Mouse (Mus musculus) yolk sac, embryonic 10.5 days (tissue): ENCODE data around the gene Nav2.

ENCODE experiments used
- DNase-seq: peaks from one replicate; pipeline ENCODE4 v3.0.0-alpha.2; 2017; ENCODE audit warnings: low spot score

Gene Nav2

DNA sequence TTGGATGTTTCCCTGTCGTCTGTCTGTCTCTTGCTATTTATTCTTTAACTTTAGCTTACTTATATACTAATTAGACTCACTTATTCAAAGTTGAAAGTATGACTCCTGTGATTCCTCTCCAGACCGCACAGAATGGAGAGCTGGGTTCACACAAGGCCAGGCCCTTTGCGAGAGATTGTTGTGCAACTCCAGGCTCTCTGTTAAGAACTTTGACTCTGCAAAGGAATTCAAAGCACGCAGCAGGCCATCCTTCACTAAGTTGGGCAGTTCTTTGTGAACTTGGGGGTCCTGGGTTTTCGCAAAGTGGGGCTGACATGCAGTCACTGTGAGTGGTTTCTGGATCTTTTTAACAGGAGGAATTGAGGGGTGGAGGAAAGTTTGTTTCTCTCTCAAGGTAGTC is 95.9 kb downstream of the Nav2 start:
- DNase-seq, result peak; percentile 53

DNA sequence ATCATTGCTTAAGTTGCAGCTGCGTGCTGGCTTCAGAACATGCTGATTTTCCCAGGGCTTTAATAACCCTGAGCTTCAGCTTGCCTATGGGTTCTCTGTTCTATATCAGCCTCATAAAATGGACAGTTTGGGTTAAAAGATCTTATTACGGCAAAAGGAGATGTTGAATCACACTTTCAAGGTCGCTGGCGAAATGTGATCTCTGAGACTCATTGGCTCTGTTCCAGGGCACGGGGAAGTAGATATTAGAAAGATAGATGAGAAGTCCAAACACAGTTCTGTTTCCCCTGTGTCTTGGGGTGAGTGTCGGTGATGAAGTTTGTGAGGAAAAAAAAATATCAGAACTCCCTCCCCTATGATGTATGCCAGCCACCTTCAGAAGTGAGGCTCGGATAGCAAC is 98.4 kb downstream of the Nav2 start:
- DNase-seq, result no peak

DNA sequence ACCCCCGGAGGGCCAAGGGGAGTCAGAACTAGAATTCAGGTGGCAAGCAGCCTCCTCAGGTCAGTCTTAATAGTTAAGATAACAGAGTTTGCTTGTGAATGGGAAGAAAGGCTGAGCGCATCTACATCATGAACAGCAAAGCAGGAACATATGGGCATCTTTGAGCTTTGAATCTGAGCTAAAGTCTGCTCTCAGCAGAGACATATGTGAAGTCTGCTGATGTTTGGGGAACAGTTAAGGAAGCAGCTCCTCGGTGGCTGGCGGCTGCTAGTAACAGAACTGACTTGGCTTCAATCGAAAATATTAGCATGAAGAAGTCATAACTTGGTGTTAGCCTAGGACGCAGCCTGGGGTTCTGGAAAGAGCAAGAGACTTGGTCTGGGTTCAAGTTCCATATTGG is 102.2 kb downstream of the Nav2 start:
- no peak for DNase-seq

DNA sequence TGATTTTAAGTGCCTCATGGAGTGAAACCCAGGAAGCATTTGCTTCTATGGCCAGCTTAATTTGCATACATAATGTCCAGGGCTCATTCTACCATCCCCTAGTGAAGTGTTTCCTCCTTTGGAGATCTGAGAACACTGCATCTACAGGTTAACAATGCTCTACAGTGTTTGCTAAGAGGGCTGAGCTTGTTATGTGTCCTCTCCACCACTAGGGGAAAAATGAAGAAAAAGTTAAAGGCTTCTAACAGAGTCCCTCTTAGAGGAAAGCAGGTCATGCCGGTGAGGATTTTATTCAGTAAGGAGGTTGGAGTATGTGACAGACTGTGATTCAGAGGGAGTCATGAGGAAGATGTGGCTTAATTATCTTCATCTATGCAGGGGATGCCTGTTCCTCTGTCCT is 103.5 kb downstream of the Nav2 start:
- no peak for DNase-seq

DNA sequence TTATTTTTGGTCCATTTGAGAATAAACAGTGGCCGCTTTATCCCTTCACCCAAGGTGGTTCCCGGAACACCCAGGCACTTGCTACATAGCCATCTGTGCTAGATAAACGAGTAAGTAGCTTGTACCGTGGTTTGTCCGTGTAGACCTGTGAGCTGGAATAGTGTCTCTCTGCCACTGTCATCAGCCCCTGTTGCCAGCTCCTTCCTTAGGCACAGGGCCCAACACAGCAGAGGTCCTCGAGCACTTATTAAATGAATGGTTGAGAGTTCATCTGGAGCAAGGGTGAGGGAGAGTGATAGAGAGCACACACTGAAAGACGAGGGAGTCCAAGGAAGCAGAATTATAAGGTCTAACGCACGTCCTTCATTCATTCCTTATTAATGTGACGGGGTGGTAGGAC is 106.0 kb downstream of the Nav2 start:
- no peak for DNase-seq

DNA sequence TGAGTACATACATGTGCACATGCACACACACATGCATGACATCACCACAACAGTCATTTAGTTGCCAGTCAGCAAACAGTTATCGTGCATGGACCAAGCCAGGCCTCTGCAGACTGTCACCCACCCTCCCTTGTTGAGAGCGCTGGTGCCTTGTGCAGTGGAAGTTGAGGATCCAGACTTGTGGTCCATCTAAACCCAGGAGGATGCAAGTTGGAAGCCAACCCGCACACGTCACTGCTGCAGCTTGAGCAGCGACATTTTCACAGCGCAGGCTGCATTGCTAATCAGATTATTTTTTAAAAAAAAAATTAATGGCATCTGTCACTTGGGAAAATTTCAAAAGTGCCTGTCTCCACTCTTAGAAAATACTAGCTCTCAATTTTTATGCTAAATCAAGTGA is 106.8 kb downstream of the Nav2 start:
- DNase-seq, result no peak

DNA sequence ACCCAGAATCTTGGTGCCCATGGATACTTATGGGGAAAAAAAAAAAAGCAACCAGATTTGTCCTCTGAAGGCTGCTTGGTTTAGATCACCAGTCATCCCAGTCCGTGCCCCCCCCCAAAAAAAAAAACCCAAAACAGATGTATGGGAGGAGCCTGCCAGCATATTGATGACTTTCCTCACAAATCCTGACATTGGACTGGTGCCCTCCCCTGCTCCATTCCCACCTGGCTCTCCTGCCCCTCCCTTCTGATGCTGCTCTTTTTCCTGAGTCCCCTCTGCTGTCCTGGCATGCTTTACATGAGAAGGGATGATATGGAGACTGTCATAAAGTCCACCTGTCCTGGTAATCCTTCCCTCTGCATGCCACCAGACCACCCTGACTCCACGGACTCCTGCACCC is 107.6 kb downstream of the Nav2 start:
- DNase-seq, result no peak

DNA sequence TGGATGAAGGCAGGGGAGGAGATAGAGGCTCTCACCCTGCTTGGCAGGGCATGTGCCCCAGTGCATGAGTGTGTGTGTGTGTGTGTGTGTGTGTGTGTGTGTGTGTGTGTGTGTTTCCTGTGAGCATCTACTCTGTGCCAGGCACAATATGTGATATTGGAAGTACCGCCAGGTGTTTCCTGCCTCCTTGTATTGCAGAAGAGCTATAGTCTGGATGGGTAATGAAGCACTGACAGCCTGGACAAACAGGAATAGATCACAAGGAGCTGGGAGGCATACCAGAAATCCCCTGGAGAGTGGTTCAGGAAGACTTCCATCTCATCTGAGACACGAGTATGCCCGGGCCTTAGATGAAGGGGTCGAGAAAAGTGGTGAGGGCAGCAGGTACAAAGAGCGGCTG is 109.3 kb downstream of the Nav2 start:
- no peak for DNase-seq

DNA sequence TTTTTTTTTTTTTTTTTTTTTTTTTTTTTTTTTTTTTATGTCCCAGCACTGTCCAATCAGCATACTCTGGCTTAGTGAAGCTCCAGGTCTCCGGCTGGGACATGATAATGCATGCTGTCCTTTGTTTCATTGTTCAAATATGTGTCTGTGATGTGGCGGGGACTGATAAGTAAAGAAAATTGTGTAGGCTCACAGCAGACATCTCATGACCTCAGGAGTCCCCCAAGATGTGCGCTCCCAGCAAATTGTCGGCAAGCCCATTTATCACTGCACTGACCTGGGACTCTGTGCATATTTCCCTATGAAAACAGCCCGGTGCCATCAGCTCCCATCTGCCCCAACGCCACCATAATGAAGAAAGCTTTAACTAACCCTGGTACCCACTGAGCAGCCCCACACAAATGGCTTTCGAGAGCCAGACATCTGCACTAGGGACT is 110.0 kb downstream of the Nav2 start:
- DNase-seq, result no peak

DNA sequence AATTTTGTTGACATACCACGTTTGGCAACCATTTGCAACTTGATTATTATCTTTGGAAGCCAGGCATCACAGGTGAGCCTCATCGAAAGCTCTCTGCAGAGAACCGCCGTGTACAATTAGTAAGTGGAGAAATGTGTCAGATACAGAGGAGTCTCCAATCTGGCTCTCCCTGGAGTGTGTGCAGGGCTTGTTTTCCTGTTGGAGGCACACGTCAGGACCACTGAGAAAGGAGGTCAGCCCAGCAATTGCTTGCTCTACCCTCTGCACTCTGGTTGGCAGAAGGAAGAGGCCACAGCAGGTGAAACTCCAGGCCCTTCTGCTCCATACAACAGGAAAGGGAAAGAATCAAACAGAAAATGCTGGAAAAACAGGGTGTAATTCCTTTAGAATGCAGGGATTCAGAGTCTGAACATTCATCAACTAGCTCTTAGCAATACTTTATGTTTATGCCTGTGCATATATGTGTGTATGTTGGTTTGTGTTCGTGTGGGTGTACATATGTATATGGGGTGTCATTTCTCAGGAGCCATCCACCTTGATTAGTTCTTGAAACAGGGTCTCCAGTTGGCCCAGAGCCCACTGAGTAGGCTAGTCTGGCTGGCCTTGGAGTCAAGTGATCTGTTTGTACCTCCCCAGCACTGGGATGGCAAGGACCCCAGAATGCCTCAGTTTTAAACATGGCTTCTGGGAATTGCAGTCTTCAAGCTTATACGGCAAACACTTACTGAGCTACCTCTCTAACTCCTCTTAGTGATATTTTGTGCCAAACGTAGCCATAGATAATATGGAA is 116.7 kb downstream of the Nav2 start:
- DNase-seq, result no peak

DNA sequence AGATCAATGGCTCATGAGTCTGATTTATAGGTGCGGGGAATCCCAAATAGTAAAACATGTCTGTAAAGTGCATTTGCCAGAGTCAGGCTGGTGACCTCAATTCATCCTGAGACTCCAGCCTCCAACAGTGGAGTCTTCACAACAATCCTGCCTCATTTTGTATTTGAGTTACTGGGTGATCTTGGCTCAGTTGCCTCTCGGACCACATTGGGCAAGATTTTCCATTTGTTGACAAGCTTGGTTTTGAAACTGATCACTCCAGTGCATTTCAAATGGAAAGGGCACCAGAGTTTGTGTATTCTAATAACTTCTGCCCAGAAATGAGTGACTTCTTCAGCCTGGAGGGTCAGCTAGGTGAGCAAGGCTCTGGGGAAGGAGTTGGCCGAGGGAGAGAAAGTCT is 117.5 kb downstream of the Nav2 start:
- no peak for DNase-seq

DNA sequence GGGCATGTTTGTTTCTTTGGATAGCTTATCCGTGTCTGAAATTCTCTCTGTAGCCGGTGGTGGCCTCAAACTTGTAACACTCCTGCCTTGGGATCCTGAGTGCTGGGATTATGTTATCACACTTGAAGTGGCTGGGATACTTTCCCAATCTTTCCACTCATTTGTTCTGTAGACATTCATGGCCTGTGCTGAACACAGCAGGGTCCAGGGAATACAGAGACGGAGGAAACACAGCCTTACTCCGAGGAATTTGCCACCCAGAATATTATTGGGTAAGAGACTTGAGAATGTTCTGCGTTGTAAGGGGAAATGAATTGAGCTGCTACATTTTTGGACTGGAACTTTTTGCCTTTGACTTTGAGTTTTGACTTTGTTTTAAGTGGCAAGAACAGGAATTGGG is 118.0 kb downstream of the Nav2 start:
- DNase-seq, result no peak

DNA sequence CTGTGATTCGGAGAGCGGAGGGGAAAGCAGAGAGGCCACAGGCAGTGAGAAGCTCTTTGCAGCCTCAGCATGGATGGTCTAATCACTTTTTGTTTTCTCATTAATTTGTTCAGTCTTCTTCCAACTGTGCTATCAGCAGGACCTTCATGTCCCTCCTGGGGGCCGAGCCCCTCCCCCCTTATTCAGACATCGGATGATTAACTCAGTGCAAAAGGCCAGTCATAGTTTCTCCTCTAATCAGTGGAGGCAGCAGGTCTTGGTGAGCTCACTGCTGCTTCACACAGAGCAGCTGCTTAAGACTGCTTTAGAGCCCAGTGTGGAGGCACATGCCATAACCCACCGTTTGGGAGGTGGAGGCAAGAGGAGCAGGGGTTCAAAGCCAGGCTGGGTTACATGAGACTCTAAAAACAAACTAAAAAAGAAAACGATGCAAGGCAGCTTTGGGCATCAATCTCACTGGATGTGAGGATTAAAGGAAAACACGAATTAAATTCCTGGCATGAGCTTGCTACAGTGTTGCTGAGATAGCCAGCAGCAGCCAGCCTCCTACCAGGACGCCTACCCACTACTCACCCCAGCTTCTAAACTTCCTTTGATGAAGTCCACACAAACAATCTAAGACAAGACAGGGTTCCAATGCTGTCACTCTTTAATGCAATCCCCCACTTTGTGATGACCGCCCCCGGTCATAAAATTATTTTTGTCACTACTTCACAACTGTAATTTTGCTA is 120.9 kb downstream of the Nav2 start:
- DNase-seq, result no peak

DNA sequence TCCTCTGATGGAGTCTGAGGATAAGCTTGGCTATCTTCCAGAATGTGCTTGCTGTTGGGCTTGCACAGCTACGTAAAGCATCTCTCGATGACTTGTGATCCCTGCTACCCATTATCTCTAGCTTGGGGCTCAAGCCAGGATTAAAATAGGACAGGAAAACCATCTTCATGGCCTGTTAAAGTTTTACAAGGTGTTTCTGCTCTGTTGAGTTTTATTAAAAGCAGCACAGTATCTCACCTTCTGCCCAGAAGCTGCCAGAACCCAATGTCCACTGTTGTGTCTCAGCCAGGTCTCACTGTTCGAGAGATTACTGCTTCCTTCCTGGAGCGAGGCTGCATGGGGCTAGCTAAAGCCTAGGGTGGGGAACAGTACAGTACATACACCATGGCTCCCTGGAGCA is 123.7 kb downstream of the Nav2 start:
- DNase-seq, result no peak

DNA sequence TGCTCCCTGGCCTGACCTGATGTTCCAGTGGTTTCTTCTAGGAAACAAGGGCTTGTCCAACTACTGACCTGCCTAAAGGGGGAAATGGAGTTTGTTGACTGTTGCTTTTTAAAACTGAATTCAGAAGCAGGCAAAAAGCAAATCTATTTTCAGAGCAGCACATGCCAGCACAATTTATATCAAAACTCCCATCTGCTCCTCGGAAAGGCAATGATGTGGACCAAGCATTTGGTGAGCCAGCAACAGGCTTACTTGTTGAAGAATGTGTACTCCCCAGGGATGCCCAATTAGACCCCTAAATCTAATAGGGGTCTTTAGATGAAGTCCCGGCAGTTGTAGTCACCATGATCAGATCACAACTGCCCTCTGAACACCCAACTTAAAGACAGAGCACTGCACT is 125.7 kb downstream of the Nav2 start:
- no peak for DNase-seq

DNA sequence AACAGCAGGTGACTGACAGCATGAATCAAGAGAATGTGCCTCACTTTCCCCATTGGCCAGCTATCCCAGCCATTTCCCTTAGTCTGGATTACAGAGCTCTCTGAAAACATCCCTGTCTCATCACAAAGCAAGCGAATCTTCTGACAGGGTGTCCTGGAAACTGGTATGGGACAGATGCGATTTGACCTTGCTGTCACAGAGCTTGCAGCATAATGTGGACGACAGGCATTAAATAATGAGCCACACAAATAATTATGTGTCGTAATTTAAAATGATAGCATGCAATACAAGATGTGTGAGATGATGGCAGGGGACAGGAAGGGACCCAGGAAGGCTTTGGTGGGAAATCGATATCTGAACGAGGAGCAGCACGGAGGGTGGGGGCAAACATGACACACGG is 131.6 kb downstream of the Nav2 start:
- no peak for DNase-seq

DNA sequence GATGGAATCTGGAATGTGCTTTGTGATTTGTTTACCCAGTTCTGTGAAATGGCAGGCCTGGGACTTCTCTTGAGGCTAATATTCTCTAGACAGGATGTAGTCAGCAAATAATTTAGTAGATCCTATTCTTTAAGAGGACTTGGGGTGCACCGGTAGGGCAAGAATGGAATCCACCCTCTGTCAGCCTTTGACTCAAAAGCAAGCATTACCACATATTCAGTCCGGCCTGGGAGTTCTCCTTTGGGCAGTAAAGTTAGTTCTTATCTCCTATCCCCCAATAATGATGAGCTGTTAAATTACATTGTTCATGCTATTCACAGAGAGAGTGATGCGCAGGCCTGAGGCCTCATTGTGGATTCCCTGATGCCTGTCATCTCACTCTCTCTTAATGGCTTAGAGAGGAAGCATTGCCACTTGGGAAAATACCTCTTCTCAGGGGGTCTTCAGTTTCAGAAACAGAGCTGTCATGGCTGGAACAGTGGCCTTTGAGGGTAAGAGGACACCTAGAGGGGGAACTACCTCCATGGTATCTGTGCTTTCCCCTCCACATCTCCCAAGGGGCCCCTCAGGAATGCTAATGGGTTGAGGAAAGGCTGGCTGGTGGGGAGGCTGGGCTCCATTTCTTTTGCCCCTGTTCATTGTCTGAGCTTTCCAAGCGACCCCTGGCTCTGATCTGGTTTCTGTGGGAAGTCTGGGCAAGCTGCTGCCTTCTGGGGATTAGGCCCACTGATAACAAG is 133.0 kb downstream of the Nav2 start:
- no peak for DNase-seq

DNA sequence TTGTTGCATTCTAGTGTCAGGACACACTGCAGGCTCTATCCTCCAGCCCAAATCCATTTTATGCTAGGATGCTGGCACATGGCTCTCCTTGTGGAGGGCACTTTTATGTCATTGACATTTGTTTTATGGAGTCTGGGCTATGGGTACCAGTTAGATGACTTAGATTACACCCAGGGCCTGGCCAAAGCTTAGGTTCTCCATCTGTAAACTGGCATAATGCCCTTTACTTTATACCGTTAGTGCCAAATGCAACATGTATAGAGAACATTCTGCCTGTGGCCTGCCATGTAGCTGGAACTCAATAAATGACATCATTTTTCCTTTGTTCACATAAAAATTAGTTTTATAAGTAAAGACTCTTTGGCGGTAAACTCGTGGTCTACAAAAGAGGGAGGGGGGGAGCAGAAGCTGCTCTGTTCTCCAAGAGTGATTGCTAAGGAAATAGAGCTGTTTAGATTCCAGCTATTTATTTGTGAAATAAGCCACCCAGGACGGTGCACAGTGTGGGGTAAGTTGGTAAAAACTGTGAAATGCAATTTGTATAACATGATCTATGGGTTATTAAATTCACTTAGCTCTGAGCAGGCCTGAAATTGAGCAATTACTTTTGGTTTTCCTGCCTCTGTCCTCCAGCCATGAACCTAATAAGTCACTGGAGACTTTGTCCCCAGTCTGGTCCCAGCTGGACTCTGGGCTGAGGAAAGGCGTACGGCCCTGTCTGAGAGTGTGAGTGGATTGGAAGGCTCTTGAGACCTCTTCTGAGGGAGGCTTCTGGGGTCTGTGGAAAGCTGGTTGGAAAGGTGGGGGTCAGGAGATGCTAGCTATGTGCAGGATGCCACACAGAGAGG is 137.2 kb downstream of the Nav2 start:
- DNase-seq, result no peak

DNA sequence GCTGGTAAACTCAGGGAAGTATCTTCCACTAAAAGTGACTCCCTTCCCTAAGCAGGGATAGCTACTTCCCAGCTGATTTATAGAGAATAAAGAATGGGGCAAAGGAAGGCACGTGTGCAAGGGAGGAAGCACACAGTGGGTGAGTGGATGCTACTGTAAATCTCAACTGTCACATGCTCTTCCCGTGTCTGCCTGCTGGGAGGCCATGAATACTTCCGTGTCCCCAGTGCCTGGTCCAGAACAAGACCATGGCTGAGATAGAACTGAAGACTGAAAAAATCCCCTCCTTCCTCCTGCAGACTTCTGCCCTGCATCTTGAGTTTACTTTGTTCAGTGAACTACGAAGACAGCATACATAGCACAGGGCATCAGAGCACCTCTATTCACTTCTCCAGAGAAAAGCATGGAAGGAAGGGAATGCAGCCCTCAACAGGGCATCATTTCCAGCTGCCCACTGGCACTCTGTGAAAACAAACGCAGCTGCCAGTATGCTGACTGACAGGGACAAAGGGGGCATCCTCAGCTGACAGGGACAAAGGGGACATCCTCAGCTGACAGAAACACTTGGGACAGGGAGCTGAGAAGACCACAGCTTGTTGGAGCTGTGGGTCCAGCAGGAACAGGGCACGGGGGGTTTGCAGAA is 138.0 kb downstream of the Nav2 start:
- DNase-seq, result no peak

DNA sequence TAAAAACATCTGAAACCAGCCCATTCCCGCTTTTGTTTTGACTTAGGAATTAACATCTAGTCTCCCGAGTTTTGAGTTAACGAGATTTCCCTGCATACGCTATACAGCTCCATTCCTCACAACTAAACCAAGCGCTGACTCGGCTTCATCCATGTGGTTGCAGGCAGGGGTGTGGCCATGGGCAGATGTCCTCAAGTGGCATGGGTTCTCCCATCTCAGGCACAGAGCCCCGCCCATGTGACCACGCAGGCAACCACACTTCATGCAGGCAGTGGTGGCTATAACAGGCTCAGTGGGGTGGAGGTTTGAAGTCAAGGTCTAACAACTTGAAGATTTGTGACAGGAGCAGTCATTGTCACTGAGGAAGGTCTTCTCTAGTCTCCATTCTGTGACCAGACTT is 138.8 kb downstream of the Nav2 start:
- DNase-seq, result no peak

DNA sequence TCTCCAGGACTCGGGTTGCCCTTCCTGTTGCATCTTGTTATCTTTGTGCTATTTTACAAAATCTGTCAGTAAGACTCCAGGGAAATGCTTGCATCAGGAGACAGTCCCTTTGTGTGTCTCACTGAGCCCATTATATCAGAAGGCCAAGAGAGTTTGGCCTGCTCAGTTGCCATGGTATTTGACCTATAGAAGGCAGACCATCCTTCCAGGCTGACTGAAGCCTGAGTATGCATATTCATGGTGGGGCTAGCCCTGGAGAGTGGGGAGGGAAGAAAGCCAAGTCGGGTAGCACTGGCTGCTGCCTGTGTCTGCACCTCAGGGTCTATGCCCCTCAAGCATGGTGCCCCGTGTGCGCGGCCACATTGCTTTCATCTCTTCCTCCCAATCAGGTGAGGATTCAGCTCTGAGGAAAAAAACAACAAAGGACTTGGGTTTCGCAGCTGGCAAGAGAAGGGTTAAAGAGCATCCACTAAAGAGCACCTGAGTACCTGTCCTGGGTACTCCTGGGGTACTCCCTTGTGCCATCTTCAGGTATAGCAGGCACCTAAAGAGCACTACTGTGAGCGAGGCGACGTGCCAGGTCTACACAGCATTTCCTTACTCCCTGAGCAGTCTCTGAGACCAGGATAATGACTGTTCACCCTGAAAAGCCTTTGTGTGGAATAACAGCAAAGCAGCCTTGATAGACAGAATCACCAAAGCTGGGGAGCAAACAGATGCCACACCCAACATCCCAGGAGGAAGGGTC is 144.5 kb downstream of the Nav2 start:
- no peak for DNase-seq
